Mouse (Mus musculus): ENCODE results near the gene Grhl1. TPM values are rescaled to one million over a fixed set of nuclear protein-coding genes. Genes with fewer than 3 reads are reported as not detected.
"Not testable (repeated sequence)": the region's sequence is repeated elsewhere in the genome, so short reads cannot be mapped to it uniquely, and the experiment has no call there.

Gene Grhl1
- polyA plus RNA-seq (2014; fragmentation: Nextera tagmentation; extraction: Ambion mirVana), result 0.51 and 0.61 TPM in 2 replicates

DNA sequence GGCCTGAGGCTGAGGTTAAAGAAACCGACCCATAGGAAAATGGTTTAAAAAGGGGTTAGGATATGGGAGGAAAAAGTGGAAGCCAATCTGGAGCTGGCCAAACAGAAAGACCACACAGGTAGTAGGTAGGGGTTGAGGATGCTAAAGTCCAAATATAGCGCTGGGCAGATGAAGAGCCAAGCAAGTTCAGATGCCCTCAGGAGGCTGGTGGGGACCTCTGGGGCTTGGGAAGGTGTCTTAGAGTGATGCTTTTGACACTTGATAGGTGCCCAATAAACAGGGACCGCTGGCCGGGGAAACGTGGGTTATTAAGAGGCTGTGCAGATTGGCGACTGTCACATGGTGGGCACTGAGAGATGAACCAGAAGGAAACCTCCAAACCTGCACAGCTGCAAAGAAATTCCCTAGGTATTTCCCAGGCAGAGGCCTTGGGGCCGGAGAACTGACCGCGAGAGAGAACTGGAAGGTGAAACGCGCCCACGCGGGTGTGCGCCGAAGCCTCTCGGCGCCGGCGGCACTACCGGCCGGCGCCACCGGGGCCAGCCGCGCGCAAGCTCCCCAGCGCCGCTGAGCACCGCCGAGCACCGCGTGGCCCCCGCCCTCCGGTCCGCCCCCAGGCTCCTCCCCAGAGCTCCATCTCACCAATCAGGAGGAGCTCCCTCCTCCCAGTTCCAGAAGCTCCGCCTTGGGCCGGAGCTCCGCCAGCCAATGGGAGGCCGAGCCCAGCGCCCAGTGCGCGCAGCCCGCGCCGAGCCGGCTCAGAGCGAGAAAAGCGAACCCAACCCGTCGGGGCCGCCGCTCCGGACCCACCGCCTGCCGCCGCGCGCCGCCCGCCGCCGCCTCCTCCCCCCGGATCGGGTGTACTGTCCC is at the start of gene Grhl1:
TSS of gene Grhl1 (plus strand) at position 761 of the 870 bp plus-strand sequence.
- no peaks in the 10 kb centered on the region for H3K36me3 ChIP-seq (ENCODE audit: control insufficient read depth, insufficient read depth, low read length)
- H3K27ac ChIP-seq (ENCODE audit: low read depth, low read length), result no peak within 1 kb of the TSS
- H3K4me3 ChIP-seq (ENCODE audit: low read depth, low read length), result peak within 1 kb of the TSS; percentile 65
- peak; percentile 95 for DNase-seq (ENCODE audit: low spot score)
- H3K4me1 ChIP-seq (ENCODE audit: control insufficient read depth, insufficient read depth, low read length), result no peaks in the 10 kb centered on the region
- ATAC-seq (ENCODE audit: insufficient read depth, low FRiP score, low TSS enrichment), result peak; percentile 99
- H3K9me3 ChIP-seq (ENCODE audit: control insufficient read depth, low read length), result no peaks in the 10 kb centered on the region
- 2% methylated on average over 59 of the region's 64 CpGs for whole genome bisulfite sequencing
- peaks cover 19% of the 10 kb centered on the region for H3K27me3 ChIP-seq (ENCODE audit: control insufficient read depth, insufficient read depth, low read length)
- peak within 1 kb of the TSS; percentile 74 for H3K4me2 ChIP-seq (ENCODE audit: low read depth)
- peak within 1 kb of the TSS; percentile 45 for H3K9ac ChIP-seq (ENCODE audit: low read length)

DNA sequence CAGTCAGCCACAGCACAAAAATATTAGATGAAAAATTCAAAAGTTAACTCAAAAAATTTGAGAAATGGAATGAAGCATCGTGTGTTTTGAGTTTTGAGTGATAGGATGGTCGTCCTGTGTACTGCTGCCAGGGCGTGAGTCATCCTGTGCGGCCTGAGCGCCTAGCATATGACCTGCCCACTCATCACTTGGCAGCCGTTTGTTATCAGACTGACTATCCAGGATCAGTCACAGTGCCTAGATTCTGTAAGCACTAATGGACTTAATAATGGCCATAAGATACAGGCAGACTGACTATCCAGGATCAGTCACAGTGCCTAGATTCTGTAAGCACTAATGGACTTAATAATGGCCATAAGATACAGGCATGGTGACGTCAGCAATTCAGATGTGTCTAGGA is 47.0 kb upstream of the Grhl1 start:
- not testable (repeated sequence) for H3K27ac ChIP-seq (ENCODE audit: low read depth, low read length); H3K4me1 ChIP-seq (ENCODE audit: control insufficient read depth, insufficient read depth, low read length); H3K9me3 ChIP-seq (ENCODE audit: control insufficient read depth, low read length); H3K36me3 ChIP-seq (ENCODE audit: control insufficient read depth, insufficient read depth, low read length); DNase-seq (ENCODE audit: low spot score); H3K4me3 ChIP-seq (ENCODE audit: low read depth, low read length); H3K9ac ChIP-seq (ENCODE audit: low read length); H3K27me3 ChIP-seq (ENCODE audit: control insufficient read depth, insufficient read depth, low read length); H3K4me2 ChIP-seq (ENCODE audit: low read depth); ATAC-seq (ENCODE audit: insufficient read depth, low FRiP score, low TSS enrichment)
- 88% methylated on average over 7 of the region's 7 CpGs for WGBS

DNA sequence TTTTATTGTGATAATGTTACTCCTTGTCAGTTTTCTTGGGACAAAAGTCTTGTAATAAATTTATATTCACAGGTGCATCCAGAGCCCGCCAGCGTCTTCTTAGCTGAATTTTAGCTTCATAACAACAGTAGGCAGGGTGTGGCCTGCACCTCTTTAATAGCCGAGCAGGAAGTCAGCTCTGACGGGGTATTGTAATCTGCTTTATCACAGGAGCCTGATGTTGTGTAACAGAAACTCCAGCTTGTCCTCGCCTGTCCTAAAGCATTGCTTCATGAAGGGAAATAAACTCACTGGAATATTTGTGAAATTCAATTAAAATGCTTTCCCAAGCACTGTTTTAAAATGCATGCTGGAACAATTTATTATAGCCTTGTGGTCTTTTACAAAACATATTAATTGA is 35.7 kb upstream of the Grhl1 start:
- no peak overlapping the region for H3K9ac ChIP-seq (ENCODE audit: low read length)
- H3K4me2 ChIP-seq (ENCODE audit: low read depth), result no peak overlapping the region
- H3K4me1 ChIP-seq (ENCODE audit: control insufficient read depth, insufficient read depth, low read length), result no peaks in the 10 kb centered on the region
- whole genome bisulfite sequencing, result 82% methylated on average over 5 of the region's 5 CpGs
- DNase-seq (ENCODE audit: low spot score) (no peak), ATAC-seq (ENCODE audit: insufficient read depth, low FRiP score, low TSS enrichment) (no peak)
- no peaks in the 10 kb centered on the region for H3K27me3 ChIP-seq (ENCODE audit: control insufficient read depth, insufficient read depth, low read length)
- H3K4me3 ChIP-seq (ENCODE audit: low read depth, low read length), result no peak overlapping the region
- H3K9me3 ChIP-seq (ENCODE audit: control insufficient read depth, low read length), result no peaks in the 10 kb centered on the region
- no peaks in the 10 kb centered on the region for H3K36me3 ChIP-seq (ENCODE audit: control insufficient read depth, insufficient read depth, low read length)
- no peak overlapping the region for H3K27ac ChIP-seq (ENCODE audit: low read depth, low read length)

DNA sequence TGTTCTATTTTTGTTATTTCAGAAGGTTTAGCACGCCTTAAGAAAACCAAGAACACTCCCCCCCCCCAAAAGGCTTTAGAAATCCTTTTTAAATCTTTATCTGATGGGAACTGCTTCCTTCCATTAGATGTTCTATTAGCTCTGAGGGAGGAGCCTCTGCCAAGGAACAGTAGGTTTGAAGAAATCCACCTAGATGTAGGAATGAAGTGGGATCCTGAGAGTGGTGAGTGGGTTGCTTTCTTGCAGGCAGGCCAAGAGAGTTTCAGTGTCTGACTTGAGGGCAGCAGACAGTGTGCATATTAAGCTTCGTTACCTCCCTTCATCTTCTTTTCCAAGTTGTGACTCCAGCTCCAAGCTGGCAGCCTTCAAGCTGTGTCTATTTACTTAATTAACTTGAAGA is 34.9 kb upstream of the Grhl1 start:
- DNase-seq (ENCODE audit: low spot score), result no peak
- H3K27me3 ChIP-seq (ENCODE audit: control insufficient read depth, insufficient read depth, low read length), result no peaks in the 10 kb centered on the region
- H3K4me2 ChIP-seq (ENCODE audit: low read depth), result no peak overlapping the region
- no peak overlapping the region for H3K27ac ChIP-seq (ENCODE audit: low read depth, low read length)
- H3K4me3 ChIP-seq (ENCODE audit: low read depth, low read length), result no peak overlapping the region
- ATAC-seq (ENCODE audit: insufficient read depth, low FRiP score, low TSS enrichment), result no peak
- no peaks in the 10 kb centered on the region for H3K9me3 ChIP-seq (ENCODE audit: control insufficient read depth, low read length)
- H3K4me1 ChIP-seq (ENCODE audit: control insufficient read depth, insufficient read depth, low read length), result no peaks in the 10 kb centered on the region
- WGBS, result 64% methylated on average over 2 of the region's 2 CpGs
- H3K36me3 ChIP-seq (ENCODE audit: control insufficient read depth, insufficient read depth, low read length), result no peaks in the 10 kb centered on the region
- H3K9ac ChIP-seq (ENCODE audit: low read length), result no peak overlapping the region

DNA sequence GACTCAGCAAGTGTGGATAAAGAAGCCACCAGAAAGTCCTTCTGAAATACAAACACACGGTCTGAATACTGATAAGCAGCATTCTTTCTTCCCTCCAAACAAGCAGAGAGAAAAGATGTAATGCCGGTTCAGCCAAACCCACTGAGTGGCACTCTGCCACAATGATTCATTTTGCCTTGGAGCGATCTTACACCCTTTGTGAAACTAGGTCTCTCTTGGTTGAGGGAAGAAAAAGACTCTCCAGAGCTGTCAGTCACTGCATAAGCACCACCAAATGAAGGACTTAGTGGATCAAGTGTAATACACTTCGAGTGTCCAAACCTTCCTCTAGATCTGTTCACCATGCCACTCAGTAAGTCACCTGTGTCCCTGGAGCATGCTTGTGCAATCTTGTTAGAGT is 34.1 kb upstream of the Grhl1 start:
- H3K9me3 ChIP-seq (ENCODE audit: control insufficient read depth, low read length), result no peaks in the 10 kb centered on the region
- no peak overlapping the region for H3K4me3 ChIP-seq (ENCODE audit: low read depth, low read length)
- no peaks in the 10 kb centered on the region for H3K36me3 ChIP-seq (ENCODE audit: control insufficient read depth, insufficient read depth, low read length)
- H3K27me3 ChIP-seq (ENCODE audit: control insufficient read depth, insufficient read depth, low read length), result no peaks in the 10 kb centered on the region
- DNase-seq (ENCODE audit: low spot score) (no peak), ATAC-seq (ENCODE audit: insufficient read depth, low FRiP score, low TSS enrichment) (no peak)
- 89% methylated on average over 4 of the region's 4 CpGs for WGBS
- no peak overlapping the region for H3K4me2 ChIP-seq (ENCODE audit: low read depth)
- H3K9ac ChIP-seq (ENCODE audit: low read length), result no peak overlapping the region
- no peaks in the 10 kb centered on the region for H3K4me1 ChIP-seq (ENCODE audit: control insufficient read depth, insufficient read depth, low read length)
- H3K27ac ChIP-seq (ENCODE audit: low read depth, low read length), result no peak overlapping the region

DNA sequence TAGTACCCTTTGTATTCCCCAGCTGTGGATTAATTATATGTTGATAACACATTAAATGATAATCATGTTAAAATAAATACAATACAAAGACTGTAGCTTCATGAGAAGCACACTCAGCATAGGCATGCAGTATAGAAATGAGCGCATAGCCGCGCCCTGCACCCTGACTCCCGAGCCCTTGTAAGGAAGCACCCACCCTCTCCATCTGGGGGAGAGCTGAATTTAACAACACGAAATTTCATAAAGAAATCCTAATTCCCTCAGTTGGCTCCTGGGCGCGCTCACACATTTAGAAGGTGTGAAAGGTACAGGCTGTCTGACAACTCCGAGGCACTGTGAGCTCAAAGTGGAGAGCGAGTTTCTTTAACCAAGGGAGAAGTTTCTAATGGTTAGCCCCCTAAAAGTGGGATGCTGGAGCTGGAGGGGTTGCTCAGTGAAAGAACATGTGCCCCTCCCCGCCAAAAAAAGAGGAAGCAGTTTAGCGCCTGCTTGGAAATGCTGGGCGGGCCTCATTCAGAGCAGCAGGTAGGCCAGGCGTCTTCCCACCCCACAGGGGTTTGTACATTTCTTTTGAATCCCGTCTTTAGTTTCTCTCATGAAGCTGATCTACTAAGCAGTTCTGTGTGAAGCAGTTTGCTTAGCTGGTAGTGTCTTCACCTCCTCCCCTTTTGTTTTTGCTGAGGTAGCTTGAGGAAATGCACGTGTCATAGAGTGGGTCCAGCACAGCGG is 30.5 kb upstream of the Grhl1 start:
- no peak overlapping the region for H3K4me2 ChIP-seq (ENCODE audit: low read depth)
- H3K4me1 ChIP-seq (ENCODE audit: control insufficient read depth, insufficient read depth, low read length), result no peaks in the 10 kb centered on the region
- no peak overlapping the region for H3K27ac ChIP-seq (ENCODE audit: low read depth, low read length)
- H3K9ac ChIP-seq (ENCODE audit: low read length), result no peak overlapping the region
- no peak for ATAC-seq (ENCODE audit: insufficient read depth, low FRiP score, low TSS enrichment)
- no peak overlapping the region for H3K4me3 ChIP-seq (ENCODE audit: low read depth, low read length)
- 89% methylated on average over 16 of the region's 16 CpGs for WGBS
- no peaks in the 10 kb centered on the region for H3K36me3 ChIP-seq (ENCODE audit: control insufficient read depth, insufficient read depth, low read length)
- DNase-seq (ENCODE audit: low spot score), result no peak
- no peaks in the 10 kb centered on the region for H3K9me3 ChIP-seq (ENCODE audit: control insufficient read depth, low read length)
- H3K27me3 ChIP-seq (ENCODE audit: control insufficient read depth, insufficient read depth, low read length), result no peaks in the 10 kb centered on the region

DNA sequence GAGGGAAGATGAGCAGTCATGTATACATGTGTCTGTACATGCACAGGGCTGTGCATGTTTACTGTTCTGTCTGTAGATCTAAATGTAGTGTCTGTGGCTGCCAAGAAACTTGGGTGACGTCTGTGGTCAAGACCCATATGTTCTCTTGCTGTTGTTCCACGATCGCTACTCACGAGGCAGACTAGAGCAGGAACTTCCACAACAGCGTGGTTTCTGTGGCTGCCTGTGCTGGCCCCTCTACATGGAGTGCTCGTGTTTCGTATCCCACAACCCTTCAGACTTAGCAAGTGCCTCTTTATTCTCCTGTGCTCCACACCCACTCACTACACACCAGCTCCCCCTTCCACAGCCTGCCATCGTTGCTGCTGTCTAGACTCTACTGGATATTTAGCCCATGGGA is 24.4 kb upstream of the Grhl1 start:
- Histone ChIP-seq H3K9me3 (ENCODE audit: control insufficient read depth, low read length) (no peaks in the 10 kb centered on the region), H3K9ac (ENCODE audit: low read length) (no peak overlapping the region), H3K27me3 (ENCODE audit: control insufficient read depth, insufficient read depth, low read length) (no peaks in the 10 kb centered on the region), H3K4me3 (ENCODE audit: low read depth, low read length) (no peak overlapping the region), H3K36me3 (ENCODE audit: control insufficient read depth, insufficient read depth, low read length) (peaks cover 2% of the 10 kb centered on the region), H3K4me2 (ENCODE audit: low read depth) (no peak overlapping the region), H3K27ac (ENCODE audit: low read depth, low read length) (no peak overlapping the region), H3K4me1 (ENCODE audit: control insufficient read depth, insufficient read depth, low read length) (no peaks in the 10 kb centered on the region)
- no peak for DNase-seq (ENCODE audit: low spot score)
- ATAC-seq (ENCODE audit: insufficient read depth, low FRiP score, low TSS enrichment), result no peak
- 89% methylated on average over 8 of the region's 8 CpGs for WGBS

DNA sequence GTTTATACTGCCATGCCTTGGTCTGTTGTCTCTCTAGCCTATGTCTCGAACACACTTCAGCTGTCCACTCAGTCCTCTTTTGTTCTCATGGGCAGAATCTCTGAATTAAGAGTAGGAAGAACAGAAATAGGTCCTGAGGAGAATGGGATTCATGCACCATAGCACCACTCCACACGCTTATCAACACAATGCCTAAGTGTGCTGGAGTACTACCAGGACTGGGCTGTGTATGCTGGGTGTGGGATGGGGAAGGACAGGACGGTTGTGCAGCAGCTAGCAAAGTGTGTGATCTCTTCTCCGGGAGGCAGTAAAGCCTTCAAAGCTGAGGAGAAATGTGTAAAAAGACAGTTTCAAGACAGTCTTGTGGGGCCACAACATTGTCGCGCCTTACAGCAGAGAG is 23.2 kb upstream of the Grhl1 start:
- WGBS, result 88% methylated on average over 6 of the region's 6 CpGs
- no peak for DNase-seq (ENCODE audit: low spot score)
- H3K9ac ChIP-seq (ENCODE audit: low read length), result no peak overlapping the region
- H3K27ac ChIP-seq (ENCODE audit: low read depth, low read length), result no peak overlapping the region
- H3K9me3 ChIP-seq (ENCODE audit: control insufficient read depth, low read length), result no peaks in the 10 kb centered on the region
- peaks cover 2% of the 10 kb centered on the region for H3K36me3 ChIP-seq (ENCODE audit: control insufficient read depth, insufficient read depth, low read length)
- H3K4me3 ChIP-seq (ENCODE audit: low read depth, low read length), result no peak overlapping the region
- ATAC-seq (ENCODE audit: insufficient read depth, low FRiP score, low TSS enrichment), result no peak
- no peaks in the 10 kb centered on the region for H3K4me1 ChIP-seq (ENCODE audit: control insufficient read depth, insufficient read depth, low read length)
- no peak overlapping the region for H3K4me2 ChIP-seq (ENCODE audit: low read depth)
- no peaks in the 10 kb centered on the region for H3K27me3 ChIP-seq (ENCODE audit: control insufficient read depth, insufficient read depth, low read length)

DNA sequence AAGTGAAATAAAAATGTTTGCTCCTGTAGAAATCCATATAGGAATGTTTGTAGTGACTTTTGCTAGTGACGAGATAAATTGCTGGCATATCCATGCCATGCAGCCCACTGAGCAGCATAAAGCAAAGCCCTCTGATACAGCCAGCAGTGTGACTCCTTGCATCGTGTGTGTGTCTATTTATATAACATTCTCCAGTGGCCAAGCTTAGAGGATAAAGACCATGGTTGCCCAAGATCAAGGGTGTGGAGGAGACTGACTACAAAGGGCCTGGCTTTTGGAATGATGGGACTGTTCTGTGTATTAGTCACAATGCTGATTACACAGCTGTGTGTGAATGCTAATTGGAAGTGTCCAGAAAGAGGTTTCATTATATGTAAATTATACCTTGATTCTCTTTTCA is 19.6 kb upstream of the Grhl1 start:
- no peak overlapping the region for H3K4me2 ChIP-seq (ENCODE audit: low read depth)
- DNase-seq (ENCODE audit: low spot score), result no peak
- H3K4me1 ChIP-seq (ENCODE audit: control insufficient read depth, insufficient read depth, low read length), result no peaks in the 10 kb centered on the region
- peaks cover 4% of the 10 kb centered on the region for H3K36me3 ChIP-seq (ENCODE audit: control insufficient read depth, insufficient read depth, low read length)
- no peak overlapping the region for H3K4me3 ChIP-seq (ENCODE audit: low read depth, low read length)
- H3K27me3 ChIP-seq (ENCODE audit: control insufficient read depth, insufficient read depth, low read length), result no peaks in the 10 kb centered on the region
- WGBS, result 78% methylated on average over 2 of the region's 2 CpGs
- H3K9ac ChIP-seq (ENCODE audit: low read length), result no peak overlapping the region
- H3K27ac ChIP-seq (ENCODE audit: low read depth, low read length), result no peak overlapping the region
- H3K9me3 ChIP-seq (ENCODE audit: control insufficient read depth, low read length), result no peaks in the 10 kb centered on the region
- ATAC-seq (ENCODE audit: insufficient read depth, low FRiP score, low TSS enrichment), result no peak

Measured in neural tube, embryonic 11.5 days (tissue).